Mouse (Mus musculus): ENCODE measurements around the gene Slc17a1.

DNA sequence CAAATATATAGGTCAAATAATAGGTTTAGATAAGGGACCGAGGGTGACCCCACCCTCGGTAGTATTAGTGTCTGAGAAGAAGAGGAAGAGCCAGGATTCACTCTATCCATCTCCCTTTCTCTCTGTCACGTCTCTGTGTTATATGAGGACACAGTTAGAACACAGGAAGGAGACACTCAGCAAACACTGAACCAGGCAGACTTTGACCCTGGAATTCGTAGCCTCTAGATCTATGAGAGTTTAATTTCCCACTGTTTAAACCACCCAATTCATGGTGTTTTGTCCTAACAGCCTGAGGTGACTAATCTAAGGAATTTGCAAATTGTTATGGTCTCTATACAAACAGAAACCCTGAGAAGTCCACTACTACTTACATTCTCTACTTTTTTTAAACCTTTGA lies 50.1 kb downstream of the Slc17a1 start:
- TF ChIP-seq CTCF (IDR thresholded peaks at IDR 0.05; ENCODE audit: low read depth, low read length) (no peak), GATA1 (IDR thresholded peaks at IDR 0.05; ENCODE audit: borderline replicate concordance, low read length) (no peak)

Measured in G1E (cell line).